Mouse (Mus musculus) lung, postnatal 0 days (tissue): ENCODE measurements around the gene Tmem164. TPM values are rescaled to one million over a fixed set of nuclear protein-coding genes. Genes with fewer than 3 reads are reported as not detected.

Experiments
- ATAC-seq: fragments of 200-750 bp; cut with Nextera tagmentation; 2 replicates; pipeline ENCODE4 v1.8.0; 2017; ENCODE audit warnings: moderate library complexity
- DNase-seq: peaks from one replicate; pipeline ENCODE4 v3.0.0-alpha.2; 2016; ENCODE audit warnings: low spot score
- H3K27ac ChIP-seq: fragments of 300-500 bp; sonication (generic); 2 replicates; pipeline ENCODE4 v1.5.1; 2014; ENCODE audit warnings: antibody characterized with exemption, mild to moderate bottlenecking, low read length, mixed read lengths
- H3K27me3 ChIP-seq: fragments of 300-500 bp; sonication (generic); replicated peaks from 2 replicates; pipeline ENCODE4 v1.6.1; 2014; ENCODE audit warnings: low read length, mixed read lengths; ENCODE audit not compliant: insufficient read depth
- H3K36me3 ChIP-seq: fragments of 300-500 bp; sonication (generic); 2 replicates; pipeline ENCODE4 v1.6.1; 2014; ENCODE audit warnings: low read length, mixed read lengths; ENCODE audit not compliant: insufficient read depth
- H3K4me1 ChIP-seq: fragments of 300-500 bp; sonication (generic); 2 replicates; pipeline ENCODE4 v1.6.1; 2014; ENCODE audit warnings: antibody characterized with exemption, low read depth, low read length, mixed read lengths; ENCODE audit not compliant: insufficient read depth
- H3K4me2 ChIP-seq: fragments of 300-500 bp; sonication (generic); replicated peaks from 2 replicates; pipeline ENCODE4 v1.6.1; 2014; ENCODE audit warnings: low read depth, mild to moderate bottlenecking, low read length, moderate library complexity, mixed read lengths
- H3K4me3 ChIP-seq: fragments of 300-500 bp; sonication (generic); 2 replicates; pipeline ENCODE4 v1.5.1; 2014; ENCODE audit warnings: low read depth, low read length
- H3K9ac ChIP-seq: fragments of 300-500 bp; sonication (generic); replicated peaks from 2 replicates; pipeline ENCODE4 v1.6.1; 2014; ENCODE audit warnings: low read depth, mild to moderate bottlenecking
- H3K9me3 ChIP-seq: fragments of 300-500 bp; sonication (generic); 2 replicates; pipeline ENCODE4 v1.6.1; 2016; ENCODE audit warnings: low read length, mixed read lengths
- CTCF ChIP-seq: IDR thresholded peaks from 2 replicates; pipeline ENCODE4 v1.5.1; 2016; ENCODE audit warnings: antibody characterized with exemption, mild to moderate bottlenecking
- EP300 ChIP-seq: IDR thresholded peaks from 2 replicates; pipeline ENCODE4 v1.6.1; 2016; ENCODE audit warnings: antibody characterized with exemption, mild to moderate bottlenecking, control low read depth
- WGBS: fragments of 180-500 bp; shearing (Covaris S2); extraction: QIAGEN DNeasy Blood & Tissue Kit; methylation state at CpG from one replicate; pipeline ENCODE4 v1.1.7; 2014; 5-methylcytosine and 5-hydroxymethylcytosine counted together
- polyA plus RNA-seq: library from polyadenylated mRNA; unstranded; fragments of >200 nt; fragmentation: Nextera tagmentation; extraction: Ambion mirVana; gene quantifications from 2 replicates; pipeline ENCODE4 v1.2.1, GENCODE M21; 2015

Gene Tmem164
- polyA plus RNA-seq, 1 experiment from 2014 or later = 47.4 TPM

DNA sequence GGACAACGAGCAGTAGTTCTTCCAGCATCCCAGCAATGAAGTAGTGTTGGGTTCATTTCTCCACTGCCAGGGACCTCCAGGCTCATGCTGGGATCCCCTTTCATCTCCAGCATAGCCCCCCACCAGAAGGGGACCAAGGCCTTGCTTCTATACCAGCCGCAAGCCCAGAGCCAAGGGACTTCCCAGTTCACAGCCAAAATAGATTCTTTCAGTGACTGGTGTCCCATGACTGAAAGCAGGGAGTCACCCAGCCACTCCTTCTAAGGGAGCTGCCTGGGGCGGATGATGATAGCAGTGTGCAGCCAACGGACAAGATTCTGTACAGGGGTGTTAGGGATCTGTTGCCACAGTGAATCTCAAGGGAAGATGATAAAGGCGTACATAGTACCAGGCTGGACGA, 153.6 kb downstream of the Tmem164 start:
- DNase-seq = no peak
- WGBS = 90% methylated on average over 6 of the region's 6 CpGs
- no peaks in the 10 kb centered on the region for H3K27me3 ChIP-seq
- H3K4me1 ChIP-seq = no peaks in the 10 kb centered on the region
- no peaks in the 10 kb centered on the region for H3K36me3 ChIP-seq
- H3K27ac ChIP-seq = no peak overlapping the region
- H3K9ac ChIP-seq = no peak overlapping the region
- TF ChIP-seq EP300 = no peak
- no peaks in the 10 kb centered on the region for H3K9me3 ChIP-seq
- H3K4me3 ChIP-seq = no peak overlapping the region
- ATAC-seq = no peak
- H3K4me2 ChIP-seq = no peak overlapping the region

DNA sequence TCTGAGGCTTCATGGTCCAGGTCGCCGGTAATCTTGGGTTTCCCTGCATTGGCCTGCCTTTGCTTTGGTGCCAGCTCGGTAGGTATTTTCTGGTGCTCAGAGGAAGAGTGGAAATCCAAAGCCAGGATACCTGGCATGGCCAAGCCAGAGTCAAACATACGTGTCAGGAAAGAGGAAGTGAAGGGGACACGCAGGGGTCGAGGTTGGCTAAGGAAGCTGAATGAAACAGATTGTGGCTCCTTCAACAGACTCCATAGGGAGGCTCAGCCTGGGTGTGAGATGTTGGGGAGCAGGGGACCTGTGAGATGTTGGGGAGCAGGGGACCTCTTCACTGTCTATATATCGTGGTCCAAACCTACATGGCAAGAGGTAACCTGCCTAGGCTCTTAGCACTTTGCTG, 155.2 kb downstream of the Tmem164 start:
- no peak overlapping the region for H3K4me2 ChIP-seq
- no peak overlapping the region for H3K27ac ChIP-seq
- H3K4me3 ChIP-seq = no peak overlapping the region
- no peaks in the 10 kb centered on the region for H3K27me3 ChIP-seq
- no peaks in the 10 kb centered on the region for H3K4me1 ChIP-seq
- no peak overlapping the region for H3K9ac ChIP-seq
- no peaks in the 10 kb centered on the region for H3K9me3 ChIP-seq
- no peak for ATAC-seq
- TF ChIP-seq CTCF (no peak), EP300 (no peak)
- no peaks in the 10 kb centered on the region for H3K36me3 ChIP-seq
- 90% methylated on average over 7 of the region's 7 CpGs for WGBS
- no peak for DNase-seq

DNA sequence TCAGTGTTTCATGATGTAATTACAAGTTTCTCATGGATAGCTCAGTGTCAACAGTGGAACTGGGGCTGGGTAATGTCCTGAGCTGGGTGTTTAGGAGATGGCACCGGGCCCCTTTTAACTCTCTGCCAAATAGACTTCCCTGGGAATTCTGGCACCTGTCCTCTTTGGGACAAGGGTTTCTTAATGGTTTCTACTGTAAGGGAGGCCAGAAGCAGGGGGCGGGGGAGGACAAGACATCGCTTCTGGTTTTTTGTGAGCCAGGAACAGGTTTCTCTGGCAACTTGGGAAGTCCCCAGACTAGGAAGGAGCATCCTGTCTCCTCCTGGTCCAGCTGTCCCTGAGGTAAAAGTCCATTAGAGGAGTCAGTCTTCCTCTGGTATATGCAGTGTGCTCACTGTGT, 156.1 kb downstream of the Tmem164 start:
- H3K4me1 ChIP-seq = no peaks in the 10 kb centered on the region
- DNase-seq (no peak), ATAC-seq (no peak)
- no peak overlapping the region for H3K9ac ChIP-seq
- no peak overlapping the region for H3K4me2 ChIP-seq
- no peak overlapping the region for H3K27ac ChIP-seq
- WGBS = 85% methylated on average over 3 of the region's 3 CpGs
- no peaks in the 10 kb centered on the region for H3K27me3 ChIP-seq
- no peak overlapping the region for H3K4me3 ChIP-seq
- H3K36me3 ChIP-seq = no peaks in the 10 kb centered on the region
- no peaks in the 10 kb centered on the region for H3K9me3 ChIP-seq
- no peak for TF ChIP-seq CTCF
- no peak for TF ChIP-seq EP300

DNA sequence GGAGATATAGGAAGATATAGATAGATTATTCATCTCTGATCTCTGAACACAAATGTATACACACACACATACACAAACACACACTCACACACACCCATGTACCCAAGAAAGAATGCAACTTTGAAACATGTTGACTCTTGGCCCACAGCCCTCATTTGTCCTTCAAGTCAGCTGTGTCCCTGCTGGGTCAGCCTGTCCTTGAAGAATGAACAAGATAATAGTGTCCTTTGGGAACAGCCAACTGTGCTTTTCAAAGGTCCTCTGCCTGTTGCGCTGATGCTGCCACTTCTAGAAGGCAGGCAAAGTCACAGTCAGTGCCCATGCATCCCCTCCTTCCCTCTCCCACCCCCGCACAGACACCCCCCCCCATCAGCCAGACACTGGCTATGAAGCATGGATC, 157.6 kb downstream of the Tmem164 start:
- Histone ChIP-seq H3K4me3 (no peak overlapping the region), H3K9me3 (no peaks in the 10 kb centered on the region), H3K9ac (no peak overlapping the region), H3K27ac (no peak overlapping the region), H3K4me2 (no peak overlapping the region), H3K27me3 (no peaks in the 10 kb centered on the region), H3K36me3 (no peaks in the 10 kb centered on the region), H3K4me1 (no peaks in the 10 kb centered on the region)
- ATAC-seq = no peak; the same call in 1 of the 2 replicates
- WGBS = 89% methylated on average over 2 of the region's 2 CpGs
- TF ChIP-seq CTCF (no peak), EP300 (no peak)
- no peak for DNase-seq

DNA sequence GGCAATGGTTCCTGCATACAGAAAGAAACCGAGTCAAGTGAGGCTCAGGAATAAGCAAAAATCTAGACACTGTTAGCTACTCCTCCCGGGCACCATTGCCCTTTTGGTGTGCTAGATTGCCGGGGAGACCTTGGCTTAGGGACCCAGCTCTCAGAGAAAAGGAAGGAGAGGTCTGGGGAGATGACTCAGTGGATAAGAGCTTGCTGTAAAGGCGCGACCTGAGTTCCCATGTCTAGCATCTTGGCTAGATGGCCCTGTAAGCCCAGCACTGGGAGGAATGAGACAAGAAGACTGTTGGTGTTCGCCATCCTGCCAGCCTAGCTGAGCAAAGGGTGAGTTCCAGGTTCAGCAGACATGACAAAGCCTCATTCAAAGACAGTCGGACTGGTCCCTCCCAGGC, 158.2 kb downstream of the Tmem164 start:
- Histone ChIP-seq H3K4me3 (no peak overlapping the region), H3K4me1 (no peaks in the 10 kb centered on the region), H3K4me2 (no peak overlapping the region), H3K9ac (no peak overlapping the region), H3K36me3 (no peaks in the 10 kb centered on the region), H3K27me3 (no peaks in the 10 kb centered on the region), H3K27ac (no peak overlapping the region), H3K9me3 (no peaks in the 10 kb centered on the region)
- no peak for ATAC-seq
- WGBS = 88% methylated on average over 7 of the region's 7 CpGs
- TF ChIP-seq EP300 (no peak), CTCF (no peak)
- DNase-seq = no peak

DNA sequence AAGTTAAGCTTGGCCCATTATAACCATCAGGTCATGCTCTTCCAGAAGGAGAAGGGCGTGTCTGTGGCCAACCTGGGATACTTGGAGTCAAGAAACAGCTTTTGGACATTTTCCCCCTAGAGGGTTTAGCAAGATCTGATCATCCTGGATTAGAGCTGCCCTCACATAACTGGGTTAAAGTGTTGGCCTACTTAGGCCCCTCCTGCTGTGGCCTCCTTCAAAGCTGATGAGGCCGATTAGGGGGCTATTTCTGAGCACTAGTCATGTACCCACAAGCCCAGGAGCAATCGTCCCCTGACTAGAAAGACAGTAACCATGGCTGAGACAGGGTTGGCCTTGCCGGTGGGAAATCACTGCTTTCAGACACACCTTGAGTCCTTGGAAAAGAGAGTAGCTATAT, 160.7 kb downstream of the Tmem164 start:
- ATAC-seq = no peak
- no peak for TF ChIP-seq CTCF
- no peak for TF ChIP-seq EP300

DNA sequence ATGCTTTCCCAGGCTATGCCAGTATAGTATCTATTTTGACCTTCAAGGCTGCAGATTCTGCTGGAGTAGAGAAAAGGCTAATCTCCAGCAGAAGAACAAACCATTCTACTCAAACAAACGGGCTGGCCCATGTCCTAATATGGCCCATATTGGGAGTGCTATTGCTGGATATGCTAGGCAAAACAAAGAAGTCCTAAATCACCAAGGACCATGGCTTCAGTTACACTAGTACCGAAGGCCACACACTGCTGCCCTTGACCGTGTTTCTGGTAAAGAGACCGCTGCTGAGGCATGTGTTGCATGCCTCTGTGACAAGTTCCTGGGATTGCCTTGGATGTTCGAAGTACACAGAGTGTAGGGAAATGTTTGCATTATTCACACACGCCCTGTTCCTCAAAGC, 165.1 kb downstream of the Tmem164 start:
- no peak overlapping the region for H3K4me3 ChIP-seq
- no peak overlapping the region for H3K9ac ChIP-seq
- 71% methylated on average over 6 of the region's 6 CpGs for WGBS
- H3K27ac ChIP-seq = no peak overlapping the region
- ATAC-seq = no peak
- no peaks in the 10 kb centered on the region for H3K27me3 ChIP-seq
- H3K4me1 ChIP-seq = no peaks in the 10 kb centered on the region
- no peak for DNase-seq
- no peaks in the 10 kb centered on the region for H3K9me3 ChIP-seq
- TF ChIP-seq CTCF (no peak), EP300 (no peak)
- H3K4me2 ChIP-seq = no peak overlapping the region
- no peaks in the 10 kb centered on the region for H3K36me3 ChIP-seq

More for the DNA sequence above, 160.7 kb downstream of the Tmem164 start:
- Histone ChIP-seq H3K4me3 (no peak overlapping the region), H3K4me1 (no peaks in the 10 kb centered on the region), H3K9ac (no peak overlapping the region), H3K36me3 (no peaks in the 10 kb centered on the region), H3K27ac (no peak overlapping the region), H3K27me3 (no peaks in the 10 kb centered on the region), H3K4me2 (no peak overlapping the region), H3K9me3 (no peaks in the 10 kb centered on the region)
- WGBS = 75% methylated on average over 4 of the region's 4 CpGs
- DNase-seq = no peak
